In genomic region chr8:75219877-75220738, GRCm38 (mm10) we compare ENCODE assay signal across 9 mouse cellular contexts. TPM values are rescaled to one million over a fixed set of nuclear protein-coding genes. Genes with fewer than 3 reads are reported as not detected.
DNase-seq lines count a peak whose midpoint lies in the region; ATAC-seq and TF ChIP-seq lines count a peak whose summit lies in the region.
"Had no signal": no experiment of that assay in that cellular context is flagged by ENCODE, and none has a peak within 500 bp of the region (broad histone marks: within the 10 kb centered on the region; RNA-seq: fewer than 3 reads in every experiment).

No protein-coding gene starts in this region.

- no peak for DNase-seq in layer of hippocampus, adult 2 months (ENCODE audit: low spot score in 2 of 2)
- no peak for DNase-seq in layer of hippocampus, postnatal 25 days (ENCODE audit: extremely low spot score in 1 of 2, low spot score in 1 of 2)
- peak; percentile 36 for DNase-seq in CD4-positive helper T cell, adult 2 months (ENCODE audit: low read depth, low spot score)
- DNase-seq in MEL-GATA-1-ER (ENCODE audit: extremely low read depth, low read depth), result peak; percentile 31
- DNase-seq in embryonic facial prominence, embryonic 14.5 days (ENCODE audit: low spot score), result peak; percentile 65
- DNase-seq in retina, embryonic 14.5 days (ENCODE audit: low spot score), result peak; percentile 34
- no peak for DNase-seq in ovary, adult 18-20 months (ENCODE audit: low spot score)
- DNase-seq in right cerebral cortex, adult 2 months (ENCODE audit: low spot score in 2 of 2), result no peak

- no peak for ATAC-seq in embryonic facial prominence, embryonic 14.5 days (ENCODE audit: low read depth)

- peak; percentile 79 for TF ChIP-seq CTCF in layer of hippocampus, adult 2 months (conservative IDR thresholded peaks at IDR 0.05)

- H3K27me3 ChIP-seq in embryonic facial prominence, embryonic 14.5 days (replicated peaks; ENCODE audit: control insufficient read depth, insufficient read depth, low read length), result peaks cover 12% of the 10 kb centered on the region

- H3K4me3 ChIP-seq in layer of hippocampus, adult 2 months, result no peak overlapping the region
- H3K4me3 ChIP-seq in embryonic facial prominence, embryonic 14.5 days (ENCODE audit: low read depth, low read length), result no peak overlapping the region
- H3K4me3 ChIP-seq: embryonic facial prominence, embryonic 12.5 days had no signal

- H3K9me3 ChIP-seq in embryonic facial prominence, embryonic 14.5 days (ENCODE audit: control insufficient read depth, low read length), result no peaks in the 10 kb centered on the region
- H3K9me3 ChIP-seq: embryonic facial prominence, embryonic 12.5 days had no signal

- H3K36me3 ChIP-seq in embryonic facial prominence, embryonic 14.5 days (ENCODE audit: control insufficient read depth, insufficient read depth, low read length), result no peaks in the 10 kb centered on the region
- H3K36me3 ChIP-seq: embryonic facial prominence, embryonic 12.5 days had no signal

- no peak overlapping the region for H3K9ac ChIP-seq in embryonic facial prominence, embryonic 14.5 days (ENCODE audit: low read depth, low read length)
- H3K9ac ChIP-seq: embryonic facial prominence, embryonic 12.5 days had no signal

- 54% methylated on average over 5 of the region's 5 CpGs for WGBS in embryonic facial prominence, embryonic 14.5 days

- H3K27ac ChIP-seq in layer of hippocampus, adult 2 months, result no peak overlapping the region
- H3K27ac ChIP-seq in embryonic facial prominence, embryonic 14.5 days (replicated peaks; ENCODE audit: low read depth, low read length), result no peak overlapping the region
- H3K27ac ChIP-seq: embryonic facial prominence, embryonic 12.5 days had no signal

- H3K4me2 ChIP-seq in embryonic facial prominence, embryonic 14.5 days (ENCODE audit: low read depth, low read length), result no peak overlapping the region
- H3K4me2 ChIP-seq: embryonic facial prominence, embryonic 12.5 days had no signal

- H3K4me1 ChIP-seq in embryonic facial prominence, embryonic 14.5 days (ENCODE audit: control insufficient read depth, insufficient read depth, low read length), result no peaks in the 10 kb centered on the region
- H3K4me1 ChIP-seq: embryonic facial prominence, embryonic 12.5 days had no signal

RNA-seq across cellular contexts. Expression of gene Rasd2, which starts 6.4 kb away (rescaled TPM):
- 10 to 100 TPM; 69.5 to 79.3 TPM for total RNA-seq in layer of hippocampus, adult 2 months (2021)
- 10 to 100 TPM; 60.6 to 67.6 TPM for total RNA-seq in layer of hippocampus, postnatal 25 days (2021)
- 0.29 and 0.37 TPM in 2 replicates for polyA plus RNA-seq in embryonic facial prominence, embryonic 14.5 days (2014; fragmentation: Nextera tagmentation; extraction: Ambion mirVana)

Comparison
In these comparisons a context has a peak if more than half of its experiments do, and no peak if none do; other contexts are left out.
1. DNase-seq: peak in CD4-positive helper T cell, adult 2 months (single experiment), MEL-GATA-1-ER (single experiment), embryonic facial prominence, embryonic 14.5 days (single experiment) and retina, embryonic 14.5 days (single experiment); none in layer of hippocampus, adult 2 months (0 of 2), layer of hippocampus, postnatal 25 days (0 of 2), ovary, adult 18-20 months (single experiment) and right cerebral cortex, adult 2 months (0 of 2).